Mouse (Mus musculus): Measurements from ENCODE around the gene Rbpj. TPM values are rescaled to one million over a fixed set of nuclear protein-coding genes. Genes with fewer than 3 reads are reported as not detected.
"Not testable (repeated sequence)": the region's sequence is repeated elsewhere in the genome, so short reads cannot be mapped to it uniquely, and the experiment has no call there.

Rbpj gene
- polyA plus RNA-seq, 1 experiment: 17.5 TPM

DNA sequence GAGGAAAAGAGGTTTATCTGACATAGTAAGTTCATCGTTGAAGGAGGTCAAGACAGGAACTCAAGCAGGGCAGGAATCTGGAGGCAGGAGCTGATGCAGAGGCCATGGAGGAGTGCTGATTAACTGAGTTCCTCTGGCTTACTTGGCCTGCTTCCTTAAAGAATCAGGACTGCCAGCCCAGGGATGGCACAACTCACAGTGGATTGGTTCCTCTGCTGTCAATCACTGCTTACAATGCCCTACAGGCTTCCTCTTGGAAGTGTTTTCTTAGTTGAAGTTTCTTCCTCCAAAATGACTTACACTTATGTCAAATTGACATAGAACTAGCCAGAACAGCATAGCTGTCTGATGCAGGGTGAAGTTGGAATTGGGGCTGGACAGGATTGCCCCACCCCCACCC, 196.5 kb downstream of the Rbpj start:
- Histone ChIP-seq H3K4me1 (ENCODE audit: control insufficient read depth, insufficient read depth, low read length) (no peaks in the 10 kb centered on the region), H3K4me3 (replicated peaks; ENCODE audit: extremely low read depth, low read depth, low read length) (no peak overlapping the region)
- no peak for TF ChIP-seq CTCF (IDR thresholded peaks at IDR 0.05; ENCODE audit: insufficient read depth, low read length)
- TF ChIP-seq POLR2A (IDR thresholded peaks at IDR 0.05; ENCODE audit: borderline replicate concordance, extremely low read depth, low read depth, low read length): no peak
- DNase-seq: no peak
- WGBS: 22% methylated on average over 1 of the region's 1 CpGs

DNA sequence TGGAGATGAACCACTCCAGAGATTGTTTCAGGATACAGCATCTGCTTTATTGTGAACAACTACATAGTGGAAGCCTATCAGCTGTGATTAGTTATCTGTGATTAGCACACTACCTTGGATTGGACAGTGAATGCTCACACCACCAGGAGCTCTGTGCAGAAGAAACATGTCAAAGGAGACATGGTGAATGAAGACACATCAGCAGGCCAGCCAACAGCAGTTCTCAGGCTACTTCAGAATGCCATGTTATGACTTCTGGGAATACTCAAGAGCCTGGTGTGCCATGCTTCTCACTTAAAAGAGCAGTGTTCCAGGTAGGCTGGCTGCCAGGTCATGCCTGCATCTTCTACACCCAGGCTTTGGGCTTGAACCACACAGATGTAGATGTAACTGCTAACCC, 197.7 kb downstream of the Rbpj start:
- H3K4me3 ChIP-seq (replicated peaks; ENCODE audit: extremely low read depth, low read depth, low read length): no peak overlapping the region
- TF ChIP-seq CTCF (IDR thresholded peaks at IDR 0.05; ENCODE audit: insufficient read depth, low read length): no peak
- no peak for TF ChIP-seq POLR2A (IDR thresholded peaks at IDR 0.05; ENCODE audit: borderline replicate concordance, extremely low read depth, low read depth, low read length)
- no peak for DNase-seq

DNA sequence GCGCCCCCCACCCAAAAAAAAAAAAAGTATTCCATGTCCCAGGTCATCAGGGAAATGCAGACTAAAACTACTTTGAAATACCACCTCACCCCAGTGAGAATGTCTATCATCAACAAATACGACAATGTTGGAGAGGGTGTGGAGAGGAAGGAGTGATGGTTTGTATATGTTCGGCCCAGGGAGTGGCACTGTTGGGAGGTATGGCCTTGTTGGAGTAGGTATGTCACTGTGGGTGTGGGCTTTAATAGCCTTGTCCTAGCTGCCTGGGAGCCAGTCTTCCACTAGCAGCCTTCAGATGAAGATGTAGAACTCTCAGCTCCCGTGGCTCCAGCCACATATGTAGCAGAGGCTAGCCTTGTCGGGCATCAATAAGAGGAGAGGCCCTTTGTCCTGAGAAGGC, 202.1 kb downstream of the Rbpj start:
- TF ChIP-seq CTCF (IDR thresholded peaks at IDR 0.05; ENCODE audit: insufficient read depth, low read length) (no peak), POLR2A (IDR thresholded peaks at IDR 0.05; ENCODE audit: borderline replicate concordance, extremely low read depth, low read depth, low read length) (no peak)

More for the DNA sequence above, 197.7 kb downstream of the Rbpj start:
- H3K4me1 ChIP-seq (ENCODE audit: control insufficient read depth, insufficient read depth, low read length): no peaks in the 10 kb centered on the region

DNA sequence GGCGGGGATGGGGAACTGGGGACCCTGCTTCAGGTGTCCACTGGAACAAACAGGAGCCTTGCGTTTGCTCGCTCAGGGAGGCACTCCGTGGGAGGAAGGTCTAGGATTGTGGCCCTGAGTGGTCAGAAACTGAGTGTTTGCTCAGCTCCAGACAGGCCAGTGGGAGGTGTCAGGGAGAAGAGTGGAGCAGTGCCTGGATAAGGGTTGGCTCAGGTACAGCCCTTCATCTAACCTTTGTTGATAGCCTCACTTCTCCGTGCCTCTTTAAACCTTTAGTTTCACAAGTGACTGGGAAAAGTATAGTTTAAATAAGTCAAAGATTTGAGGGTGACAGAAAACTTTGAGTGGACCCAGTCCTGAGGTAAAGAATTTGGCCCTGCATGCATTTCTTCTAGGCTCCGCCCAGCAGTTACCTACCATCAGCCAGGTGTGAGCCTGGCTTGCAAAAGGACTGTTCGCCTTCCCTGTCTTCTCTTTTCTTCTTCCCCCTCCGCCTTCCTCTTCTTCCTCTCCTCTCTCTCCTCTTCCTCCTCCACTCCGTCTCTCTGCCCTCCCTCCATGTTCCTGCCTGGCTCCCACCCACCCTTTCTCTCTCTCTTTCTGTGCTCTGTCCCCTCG, 204.5 kb downstream of the Rbpj start:
- WGBS: 66% methylated on average over 10 of the region's 10 CpGs
- DNase-seq: no peak
- no peaks in the 10 kb centered on the region for H3K4me1 ChIP-seq (ENCODE audit: control insufficient read depth, insufficient read depth, low read length)
- no peak overlapping the region for H3K4me3 ChIP-seq (replicated peaks; ENCODE audit: extremely low read depth, low read depth, low read length)
- TF ChIP-seq POLR2A (IDR thresholded peaks at IDR 0.05; ENCODE audit: borderline replicate concordance, extremely low read depth, low read depth, low read length): no peak
- no peak for TF ChIP-seq CTCF (IDR thresholded peaks at IDR 0.05; ENCODE audit: insufficient read depth, low read length)

More for the DNA sequence above, 202.1 kb downstream of the Rbpj start:
- no peak for DNase-seq
- WGBS: 76% methylated on average over 5 of the region's 5 CpGs
- H3K4me3 ChIP-seq (replicated peaks; ENCODE audit: extremely low read depth, low read depth, low read length): no peak overlapping the region
- H3K4me1 ChIP-seq (ENCODE audit: control insufficient read depth, insufficient read depth, low read length): no peaks in the 10 kb centered on the region

DNA sequence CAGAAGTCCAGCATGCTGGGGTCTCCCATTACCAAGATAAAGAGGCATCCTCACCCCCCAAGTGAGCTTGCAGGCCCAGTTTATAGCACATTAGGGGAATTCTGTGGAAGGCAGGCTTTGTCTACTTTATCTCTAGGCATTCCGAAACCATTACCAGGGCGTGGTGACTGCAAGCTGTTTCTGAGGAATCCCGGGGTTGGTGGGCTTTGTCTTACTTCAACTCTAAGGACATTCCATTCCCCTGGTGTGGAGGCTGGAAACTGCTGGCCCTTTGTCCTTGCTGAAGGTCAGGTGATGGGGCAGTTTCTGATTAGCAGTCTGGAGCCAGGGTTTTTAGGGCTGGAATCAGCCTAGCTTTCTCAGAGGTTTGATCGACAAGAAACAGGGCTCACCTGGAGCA, 205.6 kb downstream of the Rbpj start:
- H3K4me3 ChIP-seq (replicated peaks; ENCODE audit: extremely low read depth, low read depth, low read length): no peak overlapping the region
- WGBS: 84% methylated on average over 4 of the region's 4 CpGs
- DNase-seq: no peak
- TF ChIP-seq CTCF (IDR thresholded peaks at IDR 0.05; ENCODE audit: insufficient read depth, low read length) (no peak), POLR2A (IDR thresholded peaks at IDR 0.05; ENCODE audit: borderline replicate concordance, extremely low read depth, low read depth, low read length) (no peak)
- no peaks in the 10 kb centered on the region for H3K4me1 ChIP-seq (ENCODE audit: control insufficient read depth, insufficient read depth, low read length)

DNA sequence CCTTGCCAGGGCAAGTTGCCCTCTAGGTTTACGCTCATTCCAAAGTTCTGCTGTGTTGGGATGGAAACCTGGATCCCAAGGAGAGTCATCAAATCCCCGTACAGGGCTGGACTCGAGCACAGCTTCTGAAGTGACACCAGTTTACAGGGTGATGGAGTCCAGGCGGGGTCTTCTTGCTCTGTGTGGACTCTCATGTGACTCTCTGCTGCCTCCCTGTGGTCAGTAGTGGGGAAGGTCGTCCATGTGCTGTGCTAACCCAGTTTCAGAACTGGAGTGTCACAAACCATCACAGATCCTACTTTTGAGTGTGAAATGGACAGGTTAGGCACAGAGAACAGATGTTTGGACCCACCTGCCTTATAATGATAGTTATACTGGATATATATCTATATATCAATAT, 206.4 kb downstream of the Rbpj start:
- Histone ChIP-seq H3K4me1 (ENCODE audit: control insufficient read depth, insufficient read depth, low read length) (no peaks in the 10 kb centered on the region), H3K4me3 (replicated peaks; ENCODE audit: extremely low read depth, low read depth, low read length) (no peak overlapping the region)
- DNase-seq: peak; percentile 68
- 23% methylated on average over 5 of the region's 5 CpGs for WGBS
- peak; percentile 96 for TF ChIP-seq CTCF (IDR thresholded peaks at IDR 0.05; ENCODE audit: insufficient read depth, low read length)
- no peak for TF ChIP-seq POLR2A (IDR thresholded peaks at IDR 0.05; ENCODE audit: borderline replicate concordance, extremely low read depth, low read depth, low read length)

DNA sequence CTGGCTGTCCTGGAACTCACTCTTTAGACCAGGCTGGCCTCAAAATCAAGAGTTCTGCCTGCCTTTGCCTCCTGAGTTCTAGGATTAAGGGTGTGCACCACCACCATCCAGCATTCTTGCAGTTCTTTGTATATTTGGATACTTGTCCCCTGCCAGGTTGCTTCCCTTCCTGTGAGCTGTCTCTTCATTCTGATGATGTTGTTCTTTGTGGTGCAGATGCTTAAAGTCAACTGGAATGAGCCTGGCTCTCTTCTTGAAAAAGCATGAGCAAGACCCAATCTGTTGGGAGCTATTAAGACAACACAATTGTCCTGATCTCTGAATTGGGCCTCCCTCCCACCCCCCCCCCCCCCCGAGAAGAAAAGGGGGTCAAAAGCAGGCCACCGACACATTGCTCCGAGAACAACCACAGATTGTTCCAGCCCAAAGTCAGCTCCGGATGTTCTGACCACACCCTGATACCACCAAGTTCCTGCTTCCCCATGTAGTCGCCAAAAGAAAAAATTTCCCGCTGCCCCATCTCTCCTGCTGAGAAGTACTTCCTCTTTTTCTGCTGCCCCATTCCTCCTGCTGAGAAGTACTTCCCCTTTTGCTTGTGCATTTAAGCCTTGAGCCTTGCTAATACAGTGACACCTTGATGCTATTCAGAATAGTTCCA, 207.7 kb downstream of the Rbpj start:
- not testable (repeated sequence) for DNase-seq; H3K4me1 ChIP-seq (ENCODE audit: control insufficient read depth, insufficient read depth, low read length); H3K4me3 ChIP-seq (replicated peaks; ENCODE audit: extremely low read depth, low read depth, low read length)
- 83% methylated on average over 6 of the region's 6 CpGs for WGBS

DNA sequence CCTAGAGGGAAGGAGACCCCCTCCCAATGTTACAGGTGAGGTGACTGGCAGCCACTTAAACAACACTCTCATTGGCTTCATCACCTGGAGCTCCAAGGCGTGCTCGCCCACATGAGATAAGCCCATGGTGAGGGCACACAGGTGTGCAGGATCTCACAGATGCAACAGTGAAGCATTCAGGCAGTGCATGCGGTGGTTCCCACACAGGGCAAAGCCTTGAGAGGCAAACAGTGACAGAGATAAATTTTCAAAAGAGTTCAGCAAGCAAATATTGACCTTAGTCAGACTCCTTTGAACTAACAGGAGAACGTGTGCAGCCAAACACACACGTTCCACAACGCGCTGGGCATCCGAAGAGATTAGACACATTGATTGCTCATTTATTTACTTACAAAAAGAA, 210.7 kb downstream of the Rbpj start:
- Histone ChIP-seq H3K4me3 (replicated peaks; ENCODE audit: extremely low read depth, low read depth, low read length) (no peak overlapping the region), H3K4me1 (ENCODE audit: control insufficient read depth, insufficient read depth, low read length) (no peaks in the 10 kb centered on the region)
- no peak for DNase-seq
- 57% methylated on average over 8 of the region's 8 CpGs for WGBS
- TF ChIP-seq CTCF (IDR thresholded peaks at IDR 0.05; ENCODE audit: insufficient read depth, low read length) (no peak), POLR2A (IDR thresholded peaks at IDR 0.05; ENCODE audit: borderline replicate concordance, extremely low read depth, low read depth, low read length) (no peak)

DNA sequence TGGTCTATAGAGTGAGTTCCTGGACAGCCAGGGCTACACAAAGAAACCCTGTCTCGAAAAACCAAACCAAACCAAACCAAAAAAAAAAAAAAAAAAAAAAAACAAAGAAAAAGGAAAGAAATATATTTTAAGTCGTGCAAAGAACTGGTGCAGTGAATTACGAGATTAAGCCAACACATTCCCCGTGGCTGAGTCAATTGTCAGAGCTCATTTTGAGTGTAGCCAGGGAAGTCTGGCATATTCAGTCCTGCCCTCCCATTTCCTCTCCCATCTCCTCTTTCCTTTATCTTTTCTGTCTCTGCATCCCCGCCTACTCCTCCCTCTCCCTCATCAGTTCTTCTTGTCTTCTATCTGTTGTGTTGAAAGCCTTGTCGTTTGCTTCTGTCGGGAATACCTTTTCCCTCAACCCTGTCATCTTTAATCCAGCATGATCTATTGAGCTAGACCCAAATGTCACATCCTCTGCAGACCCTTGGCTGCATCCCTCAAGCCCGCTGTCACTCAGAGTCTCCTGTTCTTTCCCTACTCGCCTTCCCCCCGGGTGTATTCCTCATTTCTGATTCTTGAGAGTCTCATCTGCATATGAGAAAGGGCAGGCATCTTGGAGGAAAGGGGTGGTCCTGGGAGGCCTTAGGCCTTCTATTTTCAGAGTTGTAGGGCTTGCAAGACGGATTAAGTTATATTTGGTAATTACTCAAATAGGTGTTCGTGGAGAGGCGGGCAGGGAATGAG, 212.2 kb downstream of the Rbpj start:
- DNase-seq: no peak
- TF ChIP-seq POLR2A (IDR thresholded peaks at IDR 0.05; ENCODE audit: borderline replicate concordance, extremely low read depth, low read depth, low read length) (no peak), CTCF (IDR thresholded peaks at IDR 0.05; ENCODE audit: insufficient read depth, low read length) (no peak)
- Histone ChIP-seq H3K4me3 (replicated peaks; ENCODE audit: extremely low read depth, low read depth, low read length) (no peak overlapping the region), H3K4me1 (ENCODE audit: control insufficient read depth, insufficient read depth, low read length) (no peaks in the 10 kb centered on the region)
- WGBS: 46% methylated on average over 13 of the region's 13 CpGs

DNA sequence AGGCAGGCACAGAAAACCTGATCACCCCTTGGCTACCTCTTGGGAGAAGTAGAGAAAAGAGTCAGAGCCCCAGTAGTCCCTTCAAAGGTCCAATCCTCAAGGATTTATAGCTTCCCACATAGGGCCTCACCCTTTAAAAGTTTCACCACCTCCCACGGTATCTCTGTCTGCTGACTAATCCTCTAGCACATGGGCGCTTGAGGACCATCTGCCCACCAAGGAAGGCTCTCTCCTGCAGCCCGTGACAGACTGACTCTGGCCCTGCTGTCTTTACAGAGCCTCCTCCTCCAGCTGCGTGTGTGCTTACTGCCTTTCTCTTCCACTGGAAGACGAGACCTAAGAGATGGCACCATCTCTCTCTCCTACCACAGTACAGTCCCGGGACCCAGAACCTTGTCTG, 213.7 kb downstream of the Rbpj start:
- no peak overlapping the region for H3K4me3 ChIP-seq (replicated peaks; ENCODE audit: extremely low read depth, low read depth, low read length)
- no peak for TF ChIP-seq CTCF (IDR thresholded peaks at IDR 0.05; ENCODE audit: insufficient read depth, low read length)
- TF ChIP-seq POLR2A (IDR thresholded peaks at IDR 0.05; ENCODE audit: borderline replicate concordance, extremely low read depth, low read depth, low read length): no peak
- WGBS: 69% methylated on average over 6 of the region's 6 CpGs
- H3K4me1 ChIP-seq (ENCODE audit: control insufficient read depth, insufficient read depth, low read length): no peaks in the 10 kb centered on the region
- DNase-seq: no peak
